In the genomic region with DNA sequence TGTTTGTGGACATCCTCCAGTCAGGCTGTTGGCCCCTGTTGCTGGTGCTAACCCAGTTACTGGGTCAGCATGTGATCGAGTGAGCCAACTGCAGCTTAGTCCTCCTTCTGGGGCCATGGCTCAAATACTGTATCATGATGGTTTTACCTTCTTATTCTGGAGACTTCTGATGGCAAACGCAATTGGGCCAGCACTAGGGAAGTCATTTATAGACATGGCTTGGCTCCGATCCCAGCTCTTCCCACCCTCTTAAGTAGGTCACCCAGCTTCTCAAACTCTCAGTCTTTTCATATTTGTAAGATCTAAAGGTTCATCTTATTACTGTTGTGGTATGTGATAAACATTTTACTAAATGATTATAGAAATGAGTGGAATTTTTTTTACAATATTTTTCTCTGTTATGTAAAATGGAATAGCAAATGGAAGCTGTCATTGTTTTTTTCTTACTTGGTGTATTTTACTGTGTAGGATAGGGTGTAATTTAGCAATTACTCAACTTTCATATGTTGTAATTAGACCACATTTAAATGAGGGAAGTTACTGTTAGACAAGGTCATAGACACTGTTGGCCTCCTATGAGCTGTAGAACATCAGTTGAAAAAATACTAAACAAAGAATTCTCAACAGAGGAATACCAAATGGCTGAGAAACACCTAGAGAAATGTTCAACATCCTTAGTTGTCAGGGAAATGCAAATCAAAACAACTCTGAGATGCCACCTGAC, we compare ENCODE assay signal across 12 mouse cellular contexts.
A peak's percentile ranks its signal among the peaks of the same experiment; 100 is the strongest.
DNase-seq lines count a peak whose midpoint lies in the region; ATAC-seq lines count a peak whose summit lies in the region.
"Had no signal": no experiment of that assay in that cellular context is flagged by ENCODE, and none has a peak within 500 bp of the region (broad histone marks: within the 10 kb centered on the region; RNA-seq: fewer than 3 reads in every experiment).

No protein-coding gene starts in this region.

- H3K4me3 ChIP-seq in forebrain, embryonic 15.5 days, result no peak overlapping the region
- H3K4me3 ChIP-seq in forebrain, embryonic 16.5 days (replicated peaks; ENCODE audit: low read length), result no peak overlapping the region
- H3K4me3 ChIP-seq in midbrain, embryonic 14.5 days (replicated peaks; ENCODE audit: low read depth, low read length), result no peak overlapping the region
- H3K4me3 ChIP-seq: erythroblast, embryonic 14.5 days; hindbrain, embryonic 12.5 days; limb, embryonic 13.5 days; myocyte had no signal

- no peak overlapping the region for H3K4me2 ChIP-seq in forebrain, embryonic 15.5 days (replicated peaks)
- H3K4me2 ChIP-seq in forebrain, embryonic 16.5 days (ENCODE audit: low read length), result no peak overlapping the region
- H3K4me2 ChIP-seq in midbrain, embryonic 14.5 days (ENCODE audit: low read length), result no peak overlapping the region
- H3K4me2 ChIP-seq: hindbrain, embryonic 12.5 days; limb, embryonic 13.5 days had no signal

- DNase-seq in layer of hippocampus, adult 9-11 months, result peak; percentile 12
- no peak for DNase-seq in layer of hippocampus, postnatal 10 days (ENCODE audit: low spot score in 2 of 2)
- peak; percentile 8 to 50 for DNase-seq in left cerebral cortex, postnatal 10 days (ENCODE audit: extremely low spot score in 1 of 2, low spot score in 2 of 2)
- peak; percentile 13 for DNase-seq in skeletal muscle tissue, adult 2 months (ENCODE audit: low read depth, low spot score)
- no peak for DNase-seq in adrenal gland, adult 18-20 months (ENCODE audit: low spot score in 2 of 2)
- DNase-seq in midbrain, embryonic 14.5 days, result no peak

- H3K27me3 ChIP-seq in forebrain, embryonic 15.5 days, result no peaks in the 10 kb centered on the region
- no peaks in the 10 kb centered on the region for H3K27me3 ChIP-seq in forebrain, embryonic 16.5 days (replicated peaks; ENCODE audit: control insufficient read depth, insufficient read depth, low read length)
- no peaks in the 10 kb centered on the region for H3K27me3 ChIP-seq in midbrain, embryonic 14.5 days (ENCODE audit: control insufficient read depth, insufficient read depth, low read length)
- H3K27me3 ChIP-seq: hindbrain, embryonic 12.5 days; limb, embryonic 13.5 days had no signal

- no peak for ATAC-seq in forebrain, embryonic 15.5 days (replicated peaks)
- ATAC-seq in forebrain, embryonic 16.5 days, result no peak
- ATAC-seq in midbrain, embryonic 14.5 days (ENCODE audit: low FRiP score, low TSS enrichment), result no peak

- H3K9ac ChIP-seq in forebrain, embryonic 15.5 days (replicated peaks), result no peak overlapping the region
- H3K9ac ChIP-seq in forebrain, embryonic 16.5 days (replicated peaks; ENCODE audit: low read depth, low read length), result no peak overlapping the region
- no peak overlapping the region for H3K9ac ChIP-seq in midbrain, embryonic 14.5 days (replicated peaks; ENCODE audit: low read length)
- H3K9ac ChIP-seq: hindbrain, embryonic 12.5 days; limb, embryonic 13.5 days had no signal

- no peaks in the 10 kb centered on the region for H3K4me1 ChIP-seq in forebrain, embryonic 15.5 days
- H3K4me1 ChIP-seq in forebrain, embryonic 16.5 days (replicated peaks; ENCODE audit: control insufficient read depth, insufficient read depth, low read length), result no peaks in the 10 kb centered on the region
- H3K4me1 ChIP-seq in midbrain, embryonic 14.5 days (ENCODE audit: control insufficient read depth, insufficient read depth, low read length), result no peaks in the 10 kb centered on the region
- H3K4me1 ChIP-seq: limb, embryonic 13.5 days had no signal

- H3K9me3 ChIP-seq in forebrain, embryonic 15.5 days, result no peaks in the 10 kb centered on the region
- H3K9me3 ChIP-seq in forebrain, embryonic 16.5 days (ENCODE audit: control insufficient read depth, low read length), result no peaks in the 10 kb centered on the region
- H3K9me3 ChIP-seq in midbrain, embryonic 14.5 days (ENCODE audit: control insufficient read depth, low read length), result no peaks in the 10 kb centered on the region
- H3K9me3 ChIP-seq: hindbrain, embryonic 12.5 days; limb, embryonic 13.5 days had no signal

- 89% methylated on average over 3 of the region's 3 CpGs for WGBS in forebrain, embryonic 15.5 days
- WGBS in forebrain, embryonic 16.5 days, result 78% methylated on average over 3 of the region's 3 CpGs
- WGBS in midbrain, embryonic 14.5 days, result 91% methylated on average over 3 of the region's 3 CpGs

- no peaks in the 10 kb centered on the region for H3K36me3 ChIP-seq in forebrain, embryonic 15.5 days
- no peaks in the 10 kb centered on the region for H3K36me3 ChIP-seq in forebrain, embryonic 16.5 days (ENCODE audit: control insufficient read depth, insufficient read depth)
- H3K36me3 ChIP-seq in midbrain, embryonic 14.5 days (ENCODE audit: control insufficient read depth, insufficient read depth, low read length), result no peaks in the 10 kb centered on the region
- H3K36me3 ChIP-seq: hindbrain, embryonic 12.5 days had no signal

- H3K27ac ChIP-seq in forebrain, embryonic 15.5 days (replicated peaks), result 0 out of 2 replicates have a peak overlapping the region, but pooled peaks have one; percentile 38
- no peak overlapping the region for H3K27ac ChIP-seq in forebrain, embryonic 16.5 days (ENCODE audit: low read length)
- no peak overlapping the region for H3K27ac ChIP-seq in midbrain, embryonic 14.5 days (replicated peaks; ENCODE audit: low read depth, low read length)
- H3K27ac ChIP-seq: hindbrain, embryonic 12.5 days; limb, embryonic 13.5 days had no signal

- intact Hi-C loops in left cerebral cortex, postnatal 10 days (cut with DNase I), result no loop called here

Comparison
In these comparisons a context has a peak if more than half of its experiments do, and no peak if none do; other contexts are left out.
1. DNase-seq: peak in layer of hippocampus, adult 9-11 months (single experiment), left cerebral cortex, postnatal 10 days (2 of 2) and skeletal muscle tissue, adult 2 months (single experiment); none in layer of hippocampus, postnatal 10 days (0 of 2), adrenal gland, adult 18-20 months (0 of 2) and midbrain, embryonic 14.5 days (single experiment).